Mouse (Mus musculus) bone marrow macrophage, adult 2 months (primary cell): ENCODE results near the gene Fbxl18.

Experiments
- CTCF ChIP-seq: IDR thresholded peaks from 2 replicates; pipeline ENCODE4 v1.5.1; 2012; ENCODE audit warnings: low read depth, mild to moderate bottlenecking, low read length, moderate library complexity
- POLR2A ChIP-seq: IDR thresholded peaks from 2 replicates; pipeline ENCODE4 v1.6.1; 2012; ENCODE audit warnings: mild to moderate bottlenecking, low read depth, low read length, borderline replicate concordance

DNA sequence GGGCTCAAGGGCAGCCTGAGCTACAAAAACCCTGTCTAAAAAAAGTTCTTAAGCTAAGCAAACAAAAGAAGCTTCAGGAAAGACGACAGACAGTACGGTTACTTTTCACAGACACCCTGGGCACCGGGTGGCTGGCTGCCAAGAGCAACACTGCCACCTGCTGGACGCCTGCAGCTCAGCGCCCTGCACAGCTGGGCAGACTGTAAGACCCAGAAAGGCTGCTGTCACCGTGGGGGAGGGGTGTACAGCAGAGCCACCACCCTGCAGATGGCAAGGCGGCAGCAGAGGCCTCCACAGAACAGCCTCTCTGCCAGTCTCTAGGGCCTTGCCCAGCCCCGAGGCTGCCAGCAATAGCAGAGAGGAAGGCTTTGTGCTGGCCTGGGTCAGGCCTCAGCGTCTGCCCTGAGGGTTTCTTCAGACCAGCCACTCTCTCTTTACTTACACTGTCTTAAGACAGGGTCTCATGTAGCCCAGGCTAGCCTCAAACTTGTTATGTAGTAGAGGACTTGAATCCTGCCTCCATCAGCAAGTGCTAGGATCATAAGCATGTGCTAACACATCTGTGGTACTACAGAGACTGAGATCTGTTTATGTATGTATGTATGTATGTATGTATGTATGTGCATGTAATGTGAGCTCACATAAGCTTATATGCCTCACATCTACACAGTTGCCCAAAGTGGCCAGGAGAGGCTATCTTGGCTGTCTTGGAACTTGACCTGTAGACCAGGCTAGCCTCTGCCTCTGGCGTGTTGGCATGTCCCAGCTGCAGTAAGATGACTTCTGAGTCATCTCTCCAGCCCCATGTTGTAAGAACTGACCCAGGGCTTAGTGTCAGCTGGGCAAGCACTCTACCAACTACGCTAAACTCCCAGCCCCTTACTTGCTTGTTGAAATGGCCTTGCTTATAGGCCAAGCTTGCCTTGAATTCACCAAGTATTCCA, 17.6 kb downstream of the Fbxl18 start:
- TF ChIP-seq CTCF (peak; percentile 81), POLR2A (no peak)
